Mouse (Mus musculus): ENCODE measurements around the gene Ccdc85c. TPM values are rescaled to one million over a fixed set of nuclear protein-coding genes. Genes with fewer than 3 reads are reported as not detected.

The Ccdc85c gene
- polyA plus RNA-seq, 2 experiments, result 6.1 to 9.9 TPM

DNA sequence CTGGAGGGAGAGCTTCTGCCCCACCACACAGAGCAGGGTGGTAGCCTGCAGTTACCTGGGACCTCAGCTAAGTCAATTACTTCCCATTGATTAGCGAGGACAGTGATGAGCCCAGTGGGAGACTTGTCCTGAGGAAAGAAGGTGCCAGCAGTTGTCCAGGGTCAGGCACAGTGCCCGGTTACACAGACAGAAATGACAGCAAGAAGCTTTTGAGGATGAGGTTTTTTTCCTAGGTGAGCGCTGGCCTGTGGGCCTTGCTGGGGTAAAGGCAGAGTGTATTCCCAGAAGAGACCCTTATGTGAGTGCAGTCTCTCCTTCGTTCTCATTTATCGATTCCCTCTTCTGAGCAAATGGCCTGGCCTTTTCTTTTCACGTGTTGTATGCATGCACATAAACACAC is 41.4 kb upstream of the Ccdc85c start:
- DNase-seq (ENCODE audit: low spot score), result no peak
- H3K4me1 ChIP-seq (ENCODE audit: control insufficient read depth, insufficient read depth, low read length), result peaks cover 8% of the 10 kb centered on the region
- no peaks in the 10 kb centered on the region for H3K36me3 ChIP-seq (ENCODE audit: control insufficient read depth, insufficient read depth, low read length)
- WGBS, result 36% methylated on average over 6 of the region's 6 CpGs
- H3K9ac ChIP-seq (ENCODE audit: low read depth, low read length, severe bottlenecking), result no peak overlapping the region
- H3K27me3 ChIP-seq (ENCODE audit: control insufficient read depth, insufficient read depth, low read length), result peaks cover 41% of the 10 kb centered on the region
- TF ChIP-seq POLR2A (IDR thresholded peaks at IDR 0.05; ENCODE audit: borderline replicate concordance, extremely low read depth, insufficient read depth, insufficient read length), result no peak
- no peaks in the 10 kb centered on the region for H3K9me3 ChIP-seq (ENCODE audit: control insufficient read depth, low read length)
- no peak overlapping the region for H3K4me3 ChIP-seq (replicated peaks; ENCODE audit: low read length)
- no peak overlapping the region for H3K4me2 ChIP-seq (replicated peaks; ENCODE audit: low read depth, low read length, severe bottlenecking)
- no peak overlapping the region for H3K27ac ChIP-seq (replicated peaks; ENCODE audit: low read depth, low read length)
- no peak for ATAC-seq (ENCODE audit: low FRiP score, low read depth)

DNA sequence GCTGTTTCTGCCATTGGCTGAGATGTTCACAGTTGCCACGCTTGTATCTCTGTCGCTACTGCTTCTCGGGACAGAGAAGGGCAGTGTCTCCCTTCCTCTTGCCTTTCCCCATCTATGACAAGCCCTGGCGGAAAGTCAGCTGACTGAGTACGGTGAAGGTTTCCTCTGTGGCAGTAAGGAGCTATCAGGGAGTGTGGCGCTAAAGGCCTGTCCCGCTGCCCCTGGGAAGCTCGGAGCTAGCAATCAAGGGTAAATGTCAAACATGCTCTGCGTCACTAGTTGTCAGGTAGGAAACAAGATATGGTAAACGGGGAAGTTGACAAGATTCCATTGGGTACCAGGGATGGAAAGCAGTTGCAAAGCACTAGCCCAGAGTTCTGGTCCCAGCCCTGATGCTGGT is 40.6 kb upstream of the Ccdc85c start:
- Histone ChIP-seq H3K4me2 (replicated peaks; ENCODE audit: low read depth, low read length, severe bottlenecking) (no peak overlapping the region), H3K4me1 (ENCODE audit: control insufficient read depth, insufficient read depth, low read length) (peaks cover 8% of the 10 kb centered on the region), H3K9ac (ENCODE audit: low read depth, low read length, severe bottlenecking) (no peak overlapping the region), H3K27ac (replicated peaks; ENCODE audit: low read depth, low read length) (no peak overlapping the region), H3K9me3 (ENCODE audit: control insufficient read depth, low read length) (no peaks in the 10 kb centered on the region), H3K27me3 (ENCODE audit: control insufficient read depth, insufficient read depth, low read length) (peaks cover 41% of the 10 kb centered on the region), H3K4me3 (replicated peaks; ENCODE audit: low read length) (no peak overlapping the region), H3K36me3 (ENCODE audit: control insufficient read depth, insufficient read depth, low read length) (no peaks in the 10 kb centered on the region)
- WGBS, result 40% methylated on average over 10 of the region's 10 CpGs
- ATAC-seq (ENCODE audit: low FRiP score, low read depth) (no peak), DNase-seq (ENCODE audit: low spot score) (no peak)
- TF ChIP-seq POLR2A (IDR thresholded peaks at IDR 0.05; ENCODE audit: borderline replicate concordance, extremely low read depth, insufficient read depth, insufficient read length), result no peak

DNA sequence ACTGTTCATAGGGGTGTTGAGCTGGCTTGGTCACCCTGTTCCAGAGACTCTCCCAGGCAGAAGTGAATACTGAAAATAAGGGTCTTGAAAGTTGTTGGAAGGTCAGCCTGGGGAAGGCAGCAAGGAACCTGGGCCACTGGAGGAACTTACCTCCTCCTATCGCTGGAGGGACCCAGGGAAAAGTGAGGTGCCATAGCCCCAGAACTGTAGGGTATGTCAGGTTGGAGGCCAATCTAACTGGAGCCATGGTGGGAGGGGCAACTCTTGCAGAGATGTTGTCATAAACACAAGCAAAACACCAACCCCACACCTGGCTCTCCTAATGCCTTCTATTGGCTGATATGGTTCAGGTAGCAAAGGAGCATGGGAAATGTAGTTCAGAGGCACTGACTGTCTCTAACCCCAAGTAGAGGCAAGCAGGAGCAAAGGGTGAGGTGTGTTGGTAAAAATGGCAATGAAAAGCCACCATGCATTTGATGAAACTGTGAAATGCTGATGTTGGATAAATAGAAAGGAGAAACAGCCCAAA is 38.1 kb upstream of the Ccdc85c start:
- H3K36me3 ChIP-seq (ENCODE audit: control insufficient read depth, insufficient read depth, low read length), result no peaks in the 10 kb centered on the region
- no peak for TF ChIP-seq POLR2A (IDR thresholded peaks at IDR 0.05; ENCODE audit: borderline replicate concordance, extremely low read depth, insufficient read depth, insufficient read length)
- no peak overlapping the region for H3K4me2 ChIP-seq (replicated peaks; ENCODE audit: low read depth, low read length, severe bottlenecking)
- DNase-seq (ENCODE audit: low spot score) (no peak), ATAC-seq (ENCODE audit: low FRiP score, low read depth) (no peak)
- H3K9me3 ChIP-seq (ENCODE audit: control insufficient read depth, low read length), result no peaks in the 10 kb centered on the region
- H3K4me3 ChIP-seq (replicated peaks; ENCODE audit: low read length), result no peak overlapping the region
- 77% methylated on average over 1 of the region's 1 CpGs for WGBS
- no peak overlapping the region for H3K27ac ChIP-seq (replicated peaks; ENCODE audit: low read depth, low read length)
- H3K27me3 ChIP-seq (ENCODE audit: control insufficient read depth, insufficient read depth, low read length), result peaks cover 21% of the 10 kb centered on the region
- peaks cover 3% of the 10 kb centered on the region for H3K4me1 ChIP-seq (ENCODE audit: control insufficient read depth, insufficient read depth, low read length)
- H3K9ac ChIP-seq (ENCODE audit: low read depth, low read length, severe bottlenecking), result no peak overlapping the region

DNA sequence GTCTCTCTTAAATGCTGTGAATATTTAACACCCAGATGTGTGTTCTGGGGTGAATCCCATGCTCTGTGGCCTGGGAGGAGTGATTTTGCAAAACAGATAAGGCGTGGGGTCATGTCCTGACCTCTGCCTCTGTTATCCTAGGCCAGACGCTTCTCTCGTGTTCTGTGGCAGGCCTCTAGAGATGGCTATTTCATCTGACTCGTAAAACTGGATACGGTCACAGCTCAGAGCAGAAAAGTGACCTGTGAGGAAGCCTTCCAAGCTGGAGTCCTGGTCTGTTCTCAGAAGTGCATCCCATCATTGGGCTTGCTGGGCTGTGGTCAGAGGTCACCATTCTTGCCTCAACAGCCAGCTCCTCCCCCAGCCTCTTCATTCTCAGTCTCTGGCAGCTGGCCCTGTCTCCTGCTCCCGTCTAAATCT is 37.2 kb upstream of the Ccdc85c start:
- Histone ChIP-seq H3K9me3 (ENCODE audit: control insufficient read depth, low read length) (no peaks in the 10 kb centered on the region), H3K27ac (replicated peaks; ENCODE audit: low read depth, low read length) (no peak overlapping the region), H3K9ac (ENCODE audit: low read depth, low read length, severe bottlenecking) (no peak overlapping the region), H3K4me1 (ENCODE audit: control insufficient read depth, insufficient read depth, low read length) (peaks cover 2% of the 10 kb centered on the region; the same call in 1 of the 2 replicates), H3K4me3 (replicated peaks; ENCODE audit: low read length) (no peak overlapping the region), H3K36me3 (ENCODE audit: control insufficient read depth, insufficient read depth, low read length) (no peaks in the 10 kb centered on the region), H3K27me3 (ENCODE audit: control insufficient read depth, insufficient read depth, low read length) (peaks cover 12% of the 10 kb centered on the region), H3K4me2 (replicated peaks; ENCODE audit: low read depth, low read length, severe bottlenecking) (no peak overlapping the region)
- ATAC-seq (ENCODE audit: low FRiP score, low read depth) (no peak), DNase-seq (ENCODE audit: low spot score) (no peak)
- WGBS, result 33% methylated on average over 6 of the region's 6 CpGs
- no peak for TF ChIP-seq POLR2A (IDR thresholded peaks at IDR 0.05; ENCODE audit: borderline replicate concordance, extremely low read depth, insufficient read depth, insufficient read length)

DNA sequence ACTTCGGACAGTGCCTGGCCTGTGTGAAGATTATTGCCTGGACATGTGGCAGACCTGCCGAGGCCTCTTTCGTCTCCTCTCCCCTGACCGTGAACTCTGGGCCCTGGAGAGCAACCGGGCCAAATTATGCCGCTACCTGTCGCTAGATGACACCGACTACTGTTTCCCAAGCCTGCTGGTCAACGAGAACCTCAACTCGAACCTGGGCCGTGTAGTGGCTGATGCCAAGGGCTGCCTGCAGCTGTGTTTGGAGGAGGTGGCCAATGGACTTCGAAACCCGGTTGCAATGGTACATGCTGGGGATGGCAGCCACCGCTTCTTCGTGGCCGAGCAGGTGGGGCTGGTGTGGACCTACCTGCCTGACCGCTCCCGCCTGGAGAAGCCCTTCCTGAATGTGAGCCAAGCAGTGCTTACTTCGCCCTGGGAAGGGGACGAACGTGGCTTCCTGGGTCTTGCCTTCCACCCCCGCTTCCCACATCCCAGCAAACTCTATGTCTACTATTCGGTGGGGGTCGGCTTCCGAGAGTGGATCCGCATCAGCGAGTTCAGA is 36.6 kb upstream of the Ccdc85c start:
- WGBS, result 93% methylated on average over 27 of the region's 27 CpGs
- H3K4me1 ChIP-seq (ENCODE audit: control insufficient read depth, insufficient read depth, low read length), result peaks cover 4% of the 10 kb centered on the region; the same call in 1 of the 2 replicates
- DNase-seq (ENCODE audit: low spot score), result no peak
- H3K9me3 ChIP-seq (ENCODE audit: control insufficient read depth, low read length), result no peaks in the 10 kb centered on the region
- no peak for TF ChIP-seq POLR2A (IDR thresholded peaks at IDR 0.05; ENCODE audit: borderline replicate concordance, extremely low read depth, insufficient read depth, insufficient read length)
- H3K4me2 ChIP-seq (replicated peaks; ENCODE audit: low read depth, low read length, severe bottlenecking), result no peak overlapping the region
- H3K27me3 ChIP-seq (ENCODE audit: control insufficient read depth, insufficient read depth, low read length), result peaks cover 6% of the 10 kb centered on the region
- H3K36me3 ChIP-seq (ENCODE audit: control insufficient read depth, insufficient read depth, low read length), result no peaks in the 10 kb centered on the region
- ATAC-seq (ENCODE audit: low FRiP score, low read depth), result no peak
- no peak overlapping the region for H3K4me3 ChIP-seq (replicated peaks; ENCODE audit: low read length)
- no peak overlapping the region for H3K27ac ChIP-seq (replicated peaks; ENCODE audit: low read depth, low read length)
- no peak overlapping the region for H3K9ac ChIP-seq (ENCODE audit: low read depth, low read length, severe bottlenecking)

Measured in limb, embryonic 14.5 days (tissue).